Mouse (Mus musculus) midbrain, postnatal 0 days (tissue): ENCODE measurements around the gene Dlg2. TPM values are rescaled to one million over a fixed set of nuclear protein-coding genes. Genes with fewer than 3 reads are reported as not detected.

ENCODE experiments used
- ATAC-seq: fragments of 200-750 bp; cut with Nextera tagmentation; 2 replicates; pipeline ENCODE4 v1.8.0; 2017; ENCODE audit warnings: moderate number of reproducible peaks, mild to moderate bottlenecking, moderate TSS enrichment, moderate library complexity; ENCODE audit not compliant: low FRiP score
- DNase-seq: peaks from one replicate; pipeline ENCODE4 v3.0.0-alpha.2; 2015; ENCODE audit warnings: low spot score
- H3K27ac ChIP-seq: fragments of 300-500 bp; sonication (generic); 2 replicates; pipeline ENCODE4 v1.5.1; 2014; ENCODE audit warnings: low read depth, mild to moderate bottlenecking, low read length, mixed read lengths
- H3K27me3 ChIP-seq: fragments of 300-500 bp; sonication (generic); 2 replicates; pipeline ENCODE4 v1.6.1; 2014; ENCODE audit warnings: low read length, control low read depth, mixed read lengths; ENCODE audit not compliant: insufficient read depth
- H3K36me3 ChIP-seq: fragments of 300-500 bp; sonication (generic); 2 replicates; pipeline ENCODE4 v1.6.1; 2014; ENCODE audit warnings: low read length, control low read depth, mixed read lengths; ENCODE audit not compliant: insufficient read depth
- H3K4me1 ChIP-seq: fragments of 300-500 bp; sonication (generic); 2 replicates; pipeline ENCODE4 v1.6.1; 2014; ENCODE audit warnings: mild to moderate bottlenecking, control low read depth, antibody characterized with exemption, low read length, mixed read lengths; ENCODE audit not compliant: insufficient read depth
- H3K4me2 ChIP-seq: fragments of 300-500 bp; sonication (generic); 2 replicates; pipeline ENCODE4 v1.6.1; 2014; ENCODE audit warnings: low read depth, mild to moderate bottlenecking, low read length, mixed read lengths; ENCODE audit not compliant: poor library complexity, severe bottlenecking
- H3K4me3 ChIP-seq: fragments of 300-500 bp; sonication (generic); 2 replicates; pipeline ENCODE4 v1.5.1; 2014; ENCODE audit warnings: low read depth, mild to moderate bottlenecking, low read length, moderate library complexity
- H3K9ac ChIP-seq: fragments of 300-500 bp; sonication (generic); replicated peaks from 2 replicates; pipeline ENCODE4 v1.6.1; 2014; ENCODE audit warnings: mild to moderate bottlenecking, low read length, moderate library complexity, mixed read lengths; ENCODE audit not compliant: poor library complexity, severe bottlenecking
- H3K9me3 ChIP-seq: fragments of 300-500 bp; sonication (generic); 2 replicates; pipeline ENCODE4 v1.6.1; 2016; ENCODE audit warnings: low read length, control low read depth
- CTCF ChIP-seq: IDR thresholded peaks from 2 replicates; pipeline ENCODE4 v1.5.1; 2016; ENCODE audit warnings: antibody characterized with exemption, mild to moderate bottlenecking
- WGBS: fragments of 180-500 bp; shearing (Covaris S2); extraction: QIAGEN DNeasy Blood & Tissue Kit; methylation state at CpG from one replicate; pipeline ENCODE4 v1.1.7; 2014; 5-methylcytosine and 5-hydroxymethylcytosine counted together
- polyA plus RNA-seq: library from polyadenylated mRNA; unstranded; fragments of >200 nt; fragmentation: Nextera tagmentation; extraction: Ambion mirVana; gene quantifications from 2 replicates; pipeline ENCODE4 v1.2.1, GENCODE M21; 2015
- total RNA-seq: library from RNA; depleted of rRNA; stranded (reverse); fragments of >200 nt; gene quantifications from 2 replicates; pipeline ENCODE4 v1.2.3, GENCODE M21; 2014

Dlg2 gene
- total and polyA plus RNA-seq, 2 experiments from 2014 or later, result 21.6 to 126 TPM

DNA sequence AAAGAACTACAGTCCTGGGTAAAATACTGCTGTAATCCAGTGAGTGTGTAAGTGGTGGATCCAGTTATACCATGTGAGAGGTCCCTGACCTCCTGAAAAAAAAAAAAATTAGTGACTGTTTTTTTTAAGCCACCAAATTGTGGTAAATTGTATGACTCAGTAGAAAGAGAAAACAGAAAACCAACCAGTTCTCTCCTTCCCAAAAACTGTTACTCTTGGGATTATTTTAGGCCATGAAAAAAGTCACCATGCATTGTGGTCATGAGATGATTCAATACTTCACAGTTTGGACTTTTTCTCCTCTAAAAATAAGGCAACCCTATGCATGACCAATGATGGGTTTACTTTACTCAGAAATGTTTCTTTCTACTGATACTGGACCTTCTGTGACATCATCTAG, 1291.2 kb downstream of the Dlg2 start:
- H3K9me3 ChIP-seq, result no peaks in the 10 kb centered on the region
- ATAC-seq, result no peak
- no peak for TF ChIP-seq CTCF

GRCm38 (mm10) chr7:91778673-91779072, 1302.2 kb downstream of the Dlg2 start:
- Histone ChIP-seq H3K27me3 (no peaks in the 10 kb centered on the region), H3K4me3 (no peak overlapping the region), H3K4me2 (no peak overlapping the region), H3K9me3 (no peaks in the 10 kb centered on the region), H3K27ac (no peak overlapping the region), H3K9ac (no peak overlapping the region), H3K4me1 (no peaks in the 10 kb centered on the region), H3K36me3 (no peaks in the 10 kb centered on the region)
- no peak for DNase-seq
- no peak for TF ChIP-seq CTCF
- ATAC-seq, result no peak

More for the DNA sequence above, 1291.2 kb downstream of the Dlg2 start:
- Histone ChIP-seq H3K4me2 (no peak overlapping the region), H3K27me3 (no peaks in the 10 kb centered on the region), H3K36me3 (no peaks in the 10 kb centered on the region), H3K4me1 (no peaks in the 10 kb centered on the region), H3K27ac (no peak overlapping the region), H3K4me3 (no peak overlapping the region), H3K9ac (no peak overlapping the region)
- DNase-seq, result no peak

- TF ChIP-seq CTCF, result no peak
- 69% methylated on average over 2 of the region's 2 CpGs for WGBS
- Histone ChIP-seq H3K9me3 (no peaks in the 10 kb centered on the region), H3K36me3 (no peaks in the 10 kb centered on the region), H3K4me3 (no peak overlapping the region), H3K27ac (no peak overlapping the region), H3K4me2 (no peak overlapping the region), H3K27me3 (no peaks in the 10 kb centered on the region), H3K9ac (no peak overlapping the region), H3K4me1 (0 out of 2 replicates have a peak, but pooled peaks cover 6% of the 10 kb centered on the region)
- DNase-seq (no peak), ATAC-seq (no peak)
These were observed 1308.1 kb downstream of the Dlg2 start for GRCm38 (mm10) chr7:91784617-91785016.

- DNase-seq (peak; percentile 11), ATAC-seq (no peak)
- peak overlapping the region; percentile 47; the same call in 1 of the 2 replicates for H3K27ac ChIP-seq
These were observed 1309.0 kb downstream of the Dlg2 start for GRCm38 (mm10) chr7:91785445-91785844.

DNA sequence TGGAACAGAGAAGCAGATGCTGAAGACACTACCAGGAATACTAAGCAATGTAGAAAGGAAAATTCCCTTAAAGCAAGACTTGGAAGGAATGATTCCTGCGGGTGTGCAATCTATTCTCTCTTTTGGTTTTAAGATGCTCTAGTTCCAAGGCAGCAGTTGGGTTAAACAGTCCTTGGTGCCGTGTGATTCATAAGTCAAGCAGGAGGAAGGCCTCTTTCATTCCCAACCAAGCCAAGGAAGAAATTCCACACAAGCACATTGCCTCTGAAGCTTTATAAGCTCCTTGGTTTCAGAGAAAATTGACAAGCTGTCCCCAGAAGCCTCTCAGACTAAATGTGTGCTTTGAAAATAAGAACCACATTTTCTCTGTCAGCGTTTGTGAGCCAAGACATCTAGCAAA, 1309.4 kb downstream of the Dlg2 start:
- ATAC-seq (no peak), DNase-seq (no peak)
- WGBS, result 65% methylated on average over 3 of the region's 3 CpGs
- Histone ChIP-seq H3K36me3 (no peaks in the 10 kb centered on the region), H3K4me2 (no peak overlapping the region), H3K27ac (0 out of 2 replicates have a peak overlapping the region, but pooled peaks have one; percentile 47), H3K9me3 (no peaks in the 10 kb centered on the region), H3K27me3 (no peaks in the 10 kb centered on the region), H3K4me1 (0 out of 2 replicates have a peak, but pooled peaks cover 6% of the 10 kb centered on the region), H3K4me3 (no peak overlapping the region), H3K9ac (no peak overlapping the region)
- TF ChIP-seq CTCF, result no peak

More at GRCm38 (mm10) chr7:91785445-91785844, 1309.0 kb downstream of the Dlg2 start:
- H3K36me3 ChIP-seq, result no peaks in the 10 kb centered on the region
- WGBS, result 69% methylated on average over 5 of the region's 5 CpGs
- H3K4me2 ChIP-seq, result no peak overlapping the region
- H3K9ac ChIP-seq, result no peak overlapping the region
- no peak for TF ChIP-seq CTCF
- H3K4me3 ChIP-seq, result no peak overlapping the region
- H3K4me1 ChIP-seq, result 0 out of 2 replicates have a peak, but pooled peaks cover 6% of the 10 kb centered on the region
- H3K27me3 ChIP-seq, result no peaks in the 10 kb centered on the region
- H3K9me3 ChIP-seq, result no peaks in the 10 kb centered on the region

- no peaks in the 10 kb centered on the region for H3K36me3 ChIP-seq
- no peaks in the 10 kb centered on the region for H3K4me1 ChIP-seq
- ATAC-seq (no peak), DNase-seq (peak; percentile 21)
- H3K9me3 ChIP-seq, result no peaks in the 10 kb centered on the region
- H3K4me3 ChIP-seq, result no peak overlapping the region
- no peak overlapping the region for H3K27ac ChIP-seq
- 61% methylated on average over 4 of the region's 4 CpGs for WGBS
- no peak for TF ChIP-seq CTCF
- no peak overlapping the region for H3K9ac ChIP-seq
- no peak overlapping the region for H3K4me2 ChIP-seq
- H3K27me3 ChIP-seq, result no peaks in the 10 kb centered on the region
These were observed 1314.6 kb downstream of the Dlg2 start for GRCm38 (mm10) chr7:91790949-91791564.
